Mouse (Mus musculus) CH12.LX (cell line): Measurements from ENCODE around the gene Tmem170b. TPM values are rescaled to one million over a fixed set of nuclear protein-coding genes. Genes with fewer than 3 reads are reported as not detected.
A peak's percentile ranks its signal among the peaks of the same experiment; 100 is the strongest.

Source experiments
- DNase-seq: peaks from one replicate; pipeline ENCODE4 v3.0.0-alpha.2; 2013; ENCODE audit errors: extremely low read depth
- H3K27ac ChIP-seq: 2 replicates; pipeline ENCODE4 v1.5.1; 2012; ENCODE audit warnings: low read depth, mild to moderate bottlenecking, control low read depth, moderate library complexity; ENCODE audit not compliant: insufficient read depth
- H3K27me3 ChIP-seq: replicated peaks from 2 replicates; pipeline ENCODE3; 2012; ENCODE audit warnings: inconsistent platforms
- H3K36me3 ChIP-seq, 2 experiments: replicated peaks in 1 of 2; 2 replicates each; pipeline versions ENCODE3 to v1.6.1; 2012; ENCODE audit warnings: inconsistent platforms in 1 of 2, low read length in 1 of 2, mild to moderate bottlenecking in 1 of 2, mixed read lengths in 1 of 2, moderate library complexity in 1 of 2; ENCODE audit not compliant: control insufficient read depth in 1 of 2, insufficient read depth in 1 of 2
- H3K4me1 ChIP-seq, 2 experiments: 2 replicates each; pipeline ENCODE4 v1.6.1; 2012; ENCODE audit warnings: inconsistent platforms in 1 of 2, moderate library complexity in 1 of 2; ENCODE audit not compliant: insufficient read depth in 2 of 2, control insufficient read depth in 1 of 2
- H3K4me2 ChIP-seq: 2 replicates; pipeline ENCODE4 v1.6.1; 2012; ENCODE audit warnings: low read depth, mild to moderate bottlenecking, control low read depth; ENCODE audit not compliant: poor library complexity, insufficient read depth, severe bottlenecking
- H3K4me3 ChIP-seq, 3 experiments: fragments of 150-350 bp in 1 of 3; sonication (generic) in 1 of 3; replicated peaks in 1 of 3; 2 replicates each; pipeline versions ENCODE3 to v1.5.1; 2011 to 2012; ENCODE audit warnings: low read depth in 2 of 3, low read length in 2 of 3, mild to moderate bottlenecking in 2 of 3, moderate library complexity in 2 of 3, control low read depth in 1 of 3, improper control_type of control experiment in 1 of 3, inconsistent platforms in 1 of 3, mixed read lengths in 1 of 3; ENCODE audit not compliant: poor library complexity in 1 of 3
- H3K79me2 ChIP-seq: replicated peaks from 2 replicates; pipeline ENCODE4 v1.6.1; 2012; ENCODE audit warnings: mild to moderate bottlenecking, moderate library complexity; ENCODE audit not compliant: control insufficient read depth, poor library complexity, insufficient read depth, severe bottlenecking; ENCODE audit errors: extremely low read depth
- H3K9ac ChIP-seq: 2 replicates; pipeline ENCODE4 v1.6.1; 2012; ENCODE audit warnings: low read depth, mild to moderate bottlenecking, control low read depth, moderate library complexity; ENCODE audit not compliant: insufficient read depth
- H3K9me3 ChIP-seq: replicated peaks from 2 replicates; pipeline ENCODE3; 2012; ENCODE audit warnings: low read length, inconsistent platforms, mixed read lengths
- BHLHE40 ChIP-seq: IDR thresholded peaks from 2 replicates; pipeline ENCODE4 v1.6.1; 2011; ENCODE audit warnings: mild to moderate bottlenecking, low read depth, low read length, improper control_type of control experiment
- CHD1 ChIP-seq: IDR thresholded peaks from 2 replicates; pipeline ENCODE4 v1.6.1; 2012; ENCODE audit warnings: low read depth, low read length, improper control_type of control experiment, inconsistent platforms
- CHD2 ChIP-seq: IDR thresholded peaks from 2 replicates; pipeline ENCODE4 v1.6.1; 2011; ENCODE audit warnings: low read length, improper control_type of control experiment
- CTCF ChIP-seq, 2 experiments: IDR thresholded peaks in 1 of 2; conservative IDR thresholded peaks in 1 of 2; 2 replicates each; pipeline ENCODE4 v1.5.1; 2011 to 2012; ENCODE audit warnings: low read depth in 2 of 2, low read length in 2 of 2, improper control_type of control experiment in 1 of 2, inconsistent platforms in 1 of 2, mild to moderate bottlenecking in 1 of 2, moderate library complexity in 1 of 2
- ETS1 ChIP-seq: conservative IDR thresholded peaks from 2 replicates; pipeline ENCODE4 v1.6.1; 2012; ENCODE audit warnings: low read depth, mild to moderate bottlenecking, inconsistent platforms, low read length, improper control_type of control experiment, moderate library complexity
- HCFC1 ChIP-seq: IDR thresholded peaks from 2 replicates; pipeline ENCODE4 v1.6.1; 2012; ENCODE audit warnings: low read depth, mild to moderate bottlenecking, inconsistent platforms, low read length, improper control_type of control experiment
- IRF4 ChIP-seq: IDR thresholded peaks from 2 replicates; pipeline ENCODE4 v1.6.1; 2014; ENCODE audit warnings: low read depth, mild to moderate bottlenecking, inconsistent platforms, low read length, improper control_type of control experiment
- JUN ChIP-seq: IDR thresholded peaks from 2 replicates; pipeline ENCODE4 v1.6.1; 2011; ENCODE audit warnings: low read depth, mild to moderate bottlenecking, low read length, improper control_type of control experiment, moderate library complexity; ENCODE audit not compliant: insufficient read depth
- KAT2A ChIP-seq: IDR thresholded peaks from 2 replicates; pipeline ENCODE4 v1.6.1; 2012; ENCODE audit warnings: low read length, improper control_type of control experiment, inconsistent platforms; ENCODE audit not compliant: insufficient replicate concordance
- MAX ChIP-seq: IDR thresholded peaks from 2 replicates; pipeline ENCODE4 v1.6.1; 2011; ENCODE audit warnings: low read length, improper control_type of control experiment
- MAZ ChIP-seq: IDR thresholded peaks from 2 replicates; pipeline ENCODE4 v1.6.1; 2012; ENCODE audit warnings: low read depth, mild to moderate bottlenecking, inconsistent platforms, low read length, improper control_type of control experiment, moderate library complexity
- MEF2A ChIP-seq: IDR thresholded peaks from 2 replicates; pipeline ENCODE4 v1.6.1; 2014; ENCODE audit warnings: low read depth, mild to moderate bottlenecking, inconsistent platforms, low read length, improper control_type of control experiment, borderline replicate concordance
- MXI1 ChIP-seq: IDR thresholded peaks from 2 replicates; pipeline ENCODE4 v1.6.1; 2011; ENCODE audit warnings: mild to moderate bottlenecking, low read depth, low read length, improper control_type of control experiment
- MYC ChIP-seq: IDR thresholded peaks from 2 replicates; pipeline ENCODE4 v1.6.1; 2011; ENCODE audit warnings: low read depth, mild to moderate bottlenecking, improper control_type of control experiment, low read length
- NRF1 ChIP-seq: IDR thresholded peaks from 2 replicates; pipeline ENCODE4 v1.6.1; 2014; ENCODE audit warnings: low read depth, mild to moderate bottlenecking, inconsistent platforms, low read length, improper control_type of control experiment, moderate library complexity
- PAX5 ChIP-seq: IDR thresholded peaks from 2 replicates; pipeline ENCODE4 v1.6.1; 2012; ENCODE audit warnings: low read length, inconsistent platforms, mixed read lengths
- POLR2A ChIP-seq: IDR thresholded peaks from 2 replicates; pipeline ENCODE4 v1.6.1; 2011; ENCODE audit warnings: low read depth, mild to moderate bottlenecking, improper control_type of control experiment, low read length
- SMC3 ChIP-seq: IDR thresholded peaks from 2 replicates; pipeline ENCODE4 v1.6.1; 2011; ENCODE audit warnings: low read depth, low read length, improper control_type of control experiment
- TCF12 ChIP-seq: IDR thresholded peaks from 2 replicates; pipeline ENCODE4 v1.6.1; 2014; ENCODE audit warnings: low read depth, mild to moderate bottlenecking, inconsistent platforms, low read length, improper control_type of control experiment
- USF1 ChIP-seq: IDR thresholded peaks from 2 replicates; pipeline ENCODE4 v1.6.1; 2014; ENCODE audit warnings: low read depth, mild to moderate bottlenecking, inconsistent platforms, low read length, improper control_type of control experiment
- ZC3H11A ChIP-seq: IDR thresholded peaks from 2 replicates; pipeline ENCODE4 v1.6.1; 2012; ENCODE audit warnings: low read depth, mild to moderate bottlenecking, inconsistent platforms, low read length, improper control_type of control experiment
- ZKSCAN1 ChIP-seq: IDR thresholded peaks from 2 replicates; pipeline ENCODE4 v1.6.1; 2012; ENCODE audit warnings: low read depth, inconsistent platforms, low read length, improper control_type of control experiment, borderline replicate concordance
- ZNF384 ChIP-seq: IDR thresholded peaks from 2 replicates; pipeline ENCODE4 v1.6.1; 2012; ENCODE audit warnings: low read depth, low read length, improper control_type of control experiment, inconsistent platforms
- dilution Hi-C: fragments of 300-500 bp; cut with MboI; formaldehyde crosslinking; loops from 2 replicates; pipeline ENCODE4 v1.14.3; 2020; ENCODE audit warnings: low sequenced_read_pairs; ENCODE audit not compliant: extremely low pct_unique_long_range_greater_than_20kb, extremely low pct_ligation_motif_present
- in situ Hi-C: fragments of 300-500 bp; cut with MboI; formaldehyde crosslinking; loops from 3 replicates; pipeline ENCODE4 v1.14.3; 2019; ENCODE audit warnings: low sequenced_read_pairs, low pct_ligation_motif_present, low pct_unique_long_range_greater_than_20kb, mixed read lengths
- polyA plus RNA-seq: library from polyadenylated mRNA; unstranded; fragments of >175 nt; gene quantifications from 2 replicates; pipeline ENCODE4 v1.2.1, GENCODE M21; 2012; ENCODE audit warnings: low read depth; ENCODE audit not compliant: insufficient read length
- total RNA-seq, 2 experiments: library from RNA; depleted of rRNA; stranded (reverse); fragments of 300-350 nt in 1 of 2; fragments of >200 nt in 1 of 2; gene quantifications; 2 replicates each; pipeline ENCODE4 v1.2.3; 2012 to 2014

Tmem170b gene
- total and polyA plus RNA-seq, 3 experiments, result 5.0 to 5.9 (median 5.5) TPM

DNA sequence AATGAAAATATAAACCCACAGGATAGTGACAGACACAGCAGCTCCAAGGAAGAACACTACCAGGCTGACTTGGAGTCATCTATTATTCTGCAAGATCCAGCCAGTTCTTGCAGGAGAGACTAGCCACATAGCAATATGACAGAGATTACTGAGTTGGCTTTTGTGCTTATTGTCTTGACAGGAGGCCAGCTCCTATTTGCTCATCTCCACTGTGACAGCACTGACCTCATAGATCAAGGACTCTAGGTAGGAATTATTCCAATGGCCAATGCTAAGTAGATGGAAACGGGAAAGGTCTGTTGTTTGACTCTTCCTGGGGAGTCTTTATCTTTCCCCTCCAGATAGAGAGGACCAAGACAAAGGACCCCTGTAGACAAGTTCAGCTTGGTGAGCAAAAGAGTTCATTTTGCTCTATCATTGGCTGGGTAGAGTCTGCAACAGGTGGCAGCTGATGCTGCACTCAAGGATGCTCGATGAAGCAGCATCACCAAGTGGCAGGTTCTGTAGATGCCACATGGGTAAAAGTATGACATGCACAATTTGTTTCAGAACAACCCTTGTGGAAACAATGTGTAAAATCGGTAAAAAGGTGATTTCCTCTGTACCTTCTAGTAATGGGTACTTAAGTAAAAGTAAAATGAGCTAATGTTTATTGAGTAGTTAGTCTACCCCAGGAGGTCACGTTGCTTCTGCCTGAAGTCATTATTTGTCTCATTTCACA, 32.4 kb upstream of the Tmem170b start (continued):
- TF ChIP-seq MAZ, result no peak
- peak in 1 of 2 experiments; percentile 82; a peak in 3 of 4 replicates for TF ChIP-seq CTCF (conservative IDR thresholded peaks at IDR 0.05 in 1 of 2, IDR thresholded peaks at IDR 0.05 in 1 of 2; ENCODE audit: low read depth in 2 of 2, low read length in 2 of 2)
- TF ChIP-seq MEF2A, result no peak
- peak; percentile 60; the same call in 1 of the 2 replicates for TF ChIP-seq ETS1
- TF ChIP-seq CHD2, result no peak
- TF ChIP-seq IRF4, result peak; percentile 60; the same call in 1 of the 2 replicates
- no peak for TF ChIP-seq CHD1

DNA sequence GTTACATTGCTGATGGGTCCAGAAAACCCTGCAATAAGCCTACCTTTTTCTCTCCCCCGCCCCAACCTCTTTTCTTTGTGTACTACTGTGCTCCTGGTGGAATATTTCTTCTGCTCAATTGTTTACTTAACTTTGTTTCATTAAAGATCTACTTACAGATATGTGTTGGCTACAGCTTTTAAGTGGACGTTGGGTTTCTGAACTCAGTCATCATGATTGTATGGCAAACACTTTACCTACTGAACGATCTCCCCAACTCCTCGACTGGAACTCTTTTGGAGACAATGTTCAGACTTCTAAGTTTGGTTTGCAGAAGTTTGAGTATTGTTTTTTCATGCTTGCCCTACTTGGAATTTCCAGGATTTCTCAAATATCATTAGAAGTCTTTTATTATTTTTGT, 24.6 kb upstream of the Tmem170b start:
- in situ Hi-C loops, result loop anchor here (25.0 kb wide), 1 partner anchor 569 kb away; the partner anchor contains the start of genes Pak1ip1 and Tmem14c
- peaks cover 11% of the 10 kb centered on the region for H3K9me3 ChIP-seq
- H3K27ac ChIP-seq, result no peak overlapping the region

DNA sequence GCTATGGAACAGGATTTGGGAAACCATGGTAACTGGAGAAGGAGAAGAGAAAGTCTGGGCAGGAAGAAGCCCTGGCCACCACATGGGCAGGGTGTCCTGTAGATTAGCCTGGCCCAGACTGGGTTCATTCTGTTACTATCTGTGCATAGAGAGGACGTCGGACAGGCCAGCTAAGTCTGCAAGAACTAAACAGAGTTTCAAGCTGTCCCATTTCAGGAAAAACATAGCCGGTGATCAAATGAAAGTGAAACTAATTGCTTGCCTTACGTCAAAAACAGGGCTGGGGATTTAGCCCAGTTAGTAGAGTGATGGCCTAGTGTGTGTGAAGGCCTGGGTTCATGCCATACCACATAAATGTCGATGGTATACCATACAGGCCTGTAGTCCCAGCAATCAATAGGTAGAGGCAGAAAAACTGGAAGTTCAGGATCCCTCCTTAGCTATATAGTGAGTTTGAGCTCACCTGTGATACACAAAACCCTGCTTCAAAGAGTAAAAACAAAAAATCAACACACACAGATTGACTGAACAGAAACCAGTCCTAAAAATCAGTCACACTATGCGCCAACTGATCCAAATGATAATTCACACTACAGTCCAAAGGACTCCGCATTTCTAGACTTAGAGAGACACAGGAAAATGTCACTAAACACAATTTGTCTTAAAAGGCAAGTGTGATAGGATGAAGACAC, 21.9 kb upstream of the Tmem170b start:
- Histone ChIP-seq H3K27me3 (no peaks in the 10 kb centered on the region), H3K27ac (peak overlapping the region; percentile 58; the same call in 1 of the 2 replicates), H3K4me2 (peak overlapping the region; percentile 86), H3K79me2 (no peaks in the 10 kb centered on the region), H3K9ac (peak overlapping the region; percentile 86), H3K4me1 (peaks cover 0 to 10% of the 10 kb centered on the region in 2 experiments; a peak in 2 of 4 replicates), H3K4me3 (peak overlapping the region in 2 of 3 experiments; percentile 26 to 52), H3K36me3 (no peaks in the 10 kb centered on the region), H3K9me3 (peaks cover 11% of the 10 kb centered on the region)
- in situ Hi-C loops (loop anchor here (25.0 kb wide), 1 partner anchor 572 kb away; the partner anchor contains the start of genes Pak1ip1 and Tmem14c), dilution Hi-C loops (no loop called here)
- TF ChIP-seq IRF4, result peak; percentile 79
- peak; percentile 28; the same call in 1 of the 2 replicates for TF ChIP-seq POLR2A
- no peak for TF ChIP-seq BHLHE40
- no peak for TF ChIP-seq MXI1
- TF ChIP-seq ZKSCAN1, result peak; percentile 76
- DNase-seq, result no peak

More for the DNA sequence above, 24.6 kb upstream of the Tmem170b start:
- Histone ChIP-seq H3K79me2 (no peaks in the 10 kb centered on the region), H3K36me3 (no peaks in the 10 kb centered on the region), H3K9ac (no peak overlapping the region), H3K4me1 (peaks cover 0 to 10% of the 10 kb centered on the region in 2 experiments; a peak in 2 of 4 replicates), H3K4me3 (no peak overlapping the region), H3K27me3 (no peaks in the 10 kb centered on the region), H3K4me2 (no peak overlapping the region; the same call in 1 of the 2 replicates)
- DNase-seq, result no peak
- dilution Hi-C loops, result no loop called here
- no peak for TF ChIP-seq JUN
- TF ChIP-seq ZC3H11A, result no peak
- no peak for TF ChIP-seq HCFC1
- no peak for TF ChIP-seq ZNF384
- TF ChIP-seq IRF4, result no peak
- no peak for TF ChIP-seq POLR2A
- no peak for TF ChIP-seq SMC3
- no peak for TF ChIP-seq NRF1
- TF ChIP-seq CTCF (conservative IDR thresholded peaks at IDR 0.05 in 1 of 2, IDR thresholded peaks at IDR 0.05 in 1 of 2; ENCODE audit: low read depth in 2 of 2, low read length in 2 of 2), result no peak
- TF ChIP-seq CHD1, result no peak
- no peak for TF ChIP-seq TCF12
- no peak for TF ChIP-seq MYC
- TF ChIP-seq PAX5, result no peak
- no peak for TF ChIP-seq MAX
- TF ChIP-seq KAT2A, result no peak
- no peak for TF ChIP-seq MXI1
- no peak for TF ChIP-seq USF1
